Mouse (Mus musculus) E14TG2a.4 (cell line): ENCODE results near the gene Sphk2.

Experiments
- CTCF ChIP-seq: conservative IDR thresholded peaks from 2 replicates; pipeline ENCODE4 v1.5.1; 2014; ENCODE audit warnings: low read length
- NANOG ChIP-seq: IDR thresholded peaks from 2 replicates; pipeline ENCODE4 v1.6.1; 2014; ENCODE audit warnings: borderline replicate concordance, low read length, mixed read lengths

DNA sequence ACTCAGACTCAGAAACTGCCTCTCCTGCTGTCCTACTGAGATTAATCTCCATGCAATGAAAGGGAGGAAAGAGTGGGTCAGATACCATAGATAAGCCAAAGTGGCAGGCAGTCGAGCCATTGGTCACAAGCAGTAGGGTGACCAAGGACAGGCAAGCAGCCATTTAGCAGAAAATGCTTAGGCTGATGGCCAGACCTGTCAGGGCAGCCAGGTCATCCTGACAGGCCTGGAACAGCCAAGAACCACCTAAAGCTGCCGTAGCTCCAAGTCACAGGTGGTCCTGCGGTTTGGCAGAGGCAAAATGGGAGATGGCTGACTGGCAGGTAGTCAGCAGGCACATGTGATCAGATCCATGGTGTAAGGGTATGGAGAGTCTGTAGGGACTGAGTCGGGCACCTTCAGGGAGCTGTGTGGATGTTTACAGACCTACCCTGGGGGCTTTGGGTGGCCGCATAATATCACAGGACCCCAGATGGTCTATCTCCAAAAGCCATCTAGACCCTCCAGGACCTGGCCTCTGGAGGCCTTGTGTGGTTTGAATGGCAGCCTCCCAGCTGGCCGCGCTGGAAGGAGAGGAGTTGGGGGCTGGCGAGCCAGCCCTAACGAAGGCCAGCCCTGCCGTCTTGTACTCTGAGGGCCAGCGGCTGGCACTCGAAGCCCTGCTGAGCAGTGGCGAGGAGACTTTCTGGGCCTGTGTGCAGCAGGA lies 4.0 kb upstream of the Sphk2 start:
- TF ChIP-seq CTCF (no peak), NANOG (no peak)
